Mouse (Mus musculus): ENCODE data around the gene Amigo1. TPM values are rescaled to one million over a fixed set of nuclear protein-coding genes. Genes with fewer than 3 reads are reported as not detected.
A peak's percentile ranks its signal among the peaks of the same experiment; 100 is the strongest.

The Amigo1 gene
- 10 to 100 TPM; 61.9 to 71.8 (median 68.3) TPM for total RNA-seq (2022)

- DNase-seq (ENCODE audit: low spot score in 2 of 2): no peak
Measured at GRCm38 (mm10) chr3:108186098-108187047, at the start of gene Amigo1. TSS of gene Amigo1 (plus strand) at chr3:108186335.

- no peak for DNase-seq (ENCODE audit: low spot score in 2 of 2)
Measured at GRCm38 (mm10) chr3:108139113-108139512, 47.0 kb upstream of the Amigo1 start.

- DNase-seq (ENCODE audit: low spot score in 2 of 2): no peak
Measured at GRCm38 (mm10) chr3:108140786-108141185, 45.3 kb upstream of the Amigo1 start.

- DNase-seq (ENCODE audit: low spot score in 2 of 2): peak; percentile 86 to 88
Measured at GRCm38 (mm10) chr3:108145534-108146445, 40.3 kb upstream of the Amigo1 start, which contains the start of gene Gnai3. TSS of gene Gnai3 (minus strand) at chr3:108146146.

- no peak for DNase-seq (ENCODE audit: low spot score in 2 of 2)
Measured at GRCm38 (mm10) chr3:108146671-108147070, 39.5 kb upstream of the Amigo1 start.

GRCm38 (mm10) chr3:108147386-108148235 is 38.5 kb upstream of the Amigo1 start:
- DNase-seq (ENCODE audit: low spot score in 2 of 2): peak; percentile 79 to 92

GRCm38 (mm10) chr3:108152290-108152689 is 33.8 kb upstream of the Amigo1 start:
- no peak for DNase-seq (ENCODE audit: low spot score in 2 of 2)

- peak; percentile 73 for DNase-seq (ENCODE audit: low spot score in 2 of 2)
Measured at GRCm38 (mm10) chr3:108154656-108155055, 31.5 kb upstream of the Amigo1 start, which contains the start of gene Gpr61. TSS of gene Gpr61 (minus strand) at chr3:108154882.

- peak; percentile 61 to 72 for DNase-seq (ENCODE audit: low spot score in 2 of 2)
Measured at GRCm38 (mm10) chr3:108158383-108159037, 27.6 kb upstream of the Amigo1 start.

- no peak for DNase-seq (ENCODE audit: low spot score in 2 of 2)
Measured at GRCm38 (mm10) chr3:108164091-108164490, 22.0 kb upstream of the Amigo1 start.

GRCm38 (mm10) chr3:108164807-108165206 is 21.3 kb upstream of the Amigo1 start:
- DNase-seq (ENCODE audit: low spot score in 2 of 2): peak; percentile 75 to 88

- peak in 1 of 2 experiments; percentile 12 for DNase-seq (ENCODE audit: low spot score in 2 of 2)
Measured at GRCm38 (mm10) chr3:108165532-108166315, 20.4 kb upstream of the Amigo1 start.

GRCm38 (mm10) chr3:108166486-108167211 is 19.5 kb upstream of the Amigo1 start:
- peak; percentile 66 to 76 for DNase-seq (ENCODE audit: low spot score in 2 of 2)

- DNase-seq (ENCODE audit: low spot score in 2 of 2): no peak
Measured at GRCm38 (mm10) chr3:108167499-108167898, 18.6 kb upstream of the Amigo1 start.

GRCm38 (mm10) chr3:108169199-108169598 is 16.9 kb upstream of the Amigo1 start:
- DNase-seq (ENCODE audit: low spot score in 2 of 2): no peak

- peak; percentile 83 to 87 for DNase-seq (ENCODE audit: low spot score in 2 of 2)
Measured at GRCm38 (mm10) chr3:108174672-108175531, 11.2 kb upstream of the Amigo1 start.
